26 mouse cellular contexts compared by ENCODE assay signal in the genomic region with DNA sequence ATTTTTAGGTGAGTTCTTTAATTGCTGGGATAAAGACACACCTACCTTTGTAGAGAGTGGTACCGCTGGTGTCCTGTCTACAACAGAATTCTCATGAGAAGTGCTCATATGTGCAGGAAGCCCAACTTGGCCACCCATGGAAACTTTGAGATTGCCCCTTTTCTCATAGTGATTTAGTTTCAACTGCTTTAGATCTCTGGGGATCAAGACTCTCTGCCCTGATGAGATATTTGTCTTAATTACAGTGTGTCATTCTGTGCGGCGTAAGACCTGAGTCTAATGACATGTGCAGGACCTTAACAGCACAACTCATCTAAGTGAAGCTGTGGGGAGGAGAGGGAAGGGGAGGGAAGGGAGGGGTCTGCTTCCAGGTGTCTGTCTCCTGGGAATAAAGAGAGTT.
"Had no signal": no experiment of that assay in that cellular context is flagged by ENCODE, and none has a peak within 500 bp of the region (broad histone marks: within the 10 kb centered on the region; RNA-seq: fewer than 3 reads in every experiment).

No protein-coding gene starts in this region.

- H3K4me1 ChIP-seq: heart, embryonic 15.5 days; hindbrain, embryonic 13.5 days; hindbrain, embryonic 15.5 days; limb, embryonic 12.5 days; liver, embryonic 13.5 days; liver, embryonic 15.5 days had no signal

- DNase-seq: gastrocnemius, postnatal 14 days; gastrocnemius, postnatal 36 days; heart, adult 18-20 months; heart, postnatal 14 days; heart, postnatal 36 days; kidney, adult 11 months; kidney, adult 2 months; kidney, adult 9 months; kidney, postnatal 14 days; kidney, postnatal 36 days; layer of hippocampus, adult 9-11 months; liver; liver, embryonic 13.5 days had no signal

- H3K9ac ChIP-seq: heart, embryonic 13.5 days; heart, embryonic 15.5 days; hindbrain, embryonic 13.5 days; hindbrain, embryonic 15.5 days; kidney, embryonic 15.5 days; limb, embryonic 12.5 days; liver, embryonic 13.5 days; liver, embryonic 15.5 days had no signal

- H3K4me2 ChIP-seq: heart, embryonic 13.5 days; heart, embryonic 15.5 days; hindbrain, embryonic 13.5 days; hindbrain, embryonic 15.5 days; kidney, embryonic 15.5 days; limb, embryonic 12.5 days; liver, embryonic 11.5 days; liver, embryonic 13.5 days; liver, embryonic 15.5 days had no signal

- H3K27ac ChIP-seq: heart, embryonic 10.5 days; heart, embryonic 15.5 days; hindbrain, embryonic 13.5 days; hindbrain, embryonic 15.5 days; hindbrain, postnatal 0 days; kidney, embryonic 15.5 days; kidney, postnatal 0 days; left cerebral cortex, adult 2 months; limb, embryonic 10.5 days; limb, embryonic 12.5 days; liver, embryonic 13.5 days; liver, embryonic 15.5 days had no signal

- H3K4me3 ChIP-seq: heart, embryonic 10.5 days; heart, embryonic 13.5 days; heart, embryonic 15.5 days; hindbrain, embryonic 13.5 days; hindbrain, embryonic 15.5 days; kidney, embryonic 15.5 days; left cerebral cortex, adult 2 months; limb, embryonic 10.5 days; limb, embryonic 12.5 days; liver, embryonic 13.5 days; liver, embryonic 15.5 days had no signal

- ATAC-seq: hindbrain, postnatal 0 days had no signal

- H3K9me3 ChIP-seq: heart, embryonic 10.5 days; heart, embryonic 13.5 days; heart, embryonic 15.5 days; hindbrain, embryonic 13.5 days; hindbrain, embryonic 15.5 days; kidney, embryonic 15.5 days; limb, embryonic 10.5 days; limb, embryonic 12.5 days; liver, embryonic 13.5 days; liver, embryonic 15.5 days had no signal

- H3K36me3 ChIP-seq: heart, embryonic 10.5 days; heart, embryonic 15.5 days; hindbrain, embryonic 13.5 days; hindbrain, embryonic 15.5 days; kidney, embryonic 15.5 days; limb, embryonic 12.5 days; liver, embryonic 13.5 days; liver, embryonic 15.5 days had no signal

- H3K27me3 ChIP-seq: heart, embryonic 13.5 days; heart, embryonic 15.5 days; hindbrain, embryonic 13.5 days; hindbrain, embryonic 15.5 days; kidney, embryonic 15.5 days; limb, embryonic 12.5 days; liver, embryonic 13.5 days; liver, embryonic 15.5 days had no signal
